Mouse (Mus musculus) cerebellum, adult 11 months (tissue): ENCODE measurements at regions not wholly inside any gene's neighbourhood (a gene's known extent, or its start where the extent isn't known, plus 50 kb on each side); places are given as distances from the start of the nearest gene placed in this dataset.

Experiments
- DNase-seq: peaks from one replicate; pipeline ENCODE4 v3.0.0; 2022

DNA sequence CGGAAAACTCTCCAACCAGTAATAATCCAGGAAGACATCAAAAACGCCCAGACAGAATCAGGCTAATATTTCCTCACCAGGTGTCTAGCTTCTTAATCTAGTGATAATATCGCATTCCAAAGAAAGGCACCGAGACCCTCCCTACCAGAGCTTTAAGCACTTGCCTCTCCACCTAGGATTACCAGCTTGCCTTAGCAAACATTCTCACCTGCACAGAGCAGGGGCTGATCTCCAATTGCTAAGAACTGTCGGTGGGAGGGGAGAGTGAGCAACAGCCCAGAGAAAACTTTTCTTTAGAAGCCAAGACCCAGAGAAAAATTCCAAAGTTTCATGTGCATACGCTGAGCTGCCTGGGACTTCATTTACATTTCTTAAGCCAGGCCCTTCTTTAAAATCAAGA lies 511.6 kb upstream of the Atp11b start:
- DNase-seq, result no peak

DNA sequence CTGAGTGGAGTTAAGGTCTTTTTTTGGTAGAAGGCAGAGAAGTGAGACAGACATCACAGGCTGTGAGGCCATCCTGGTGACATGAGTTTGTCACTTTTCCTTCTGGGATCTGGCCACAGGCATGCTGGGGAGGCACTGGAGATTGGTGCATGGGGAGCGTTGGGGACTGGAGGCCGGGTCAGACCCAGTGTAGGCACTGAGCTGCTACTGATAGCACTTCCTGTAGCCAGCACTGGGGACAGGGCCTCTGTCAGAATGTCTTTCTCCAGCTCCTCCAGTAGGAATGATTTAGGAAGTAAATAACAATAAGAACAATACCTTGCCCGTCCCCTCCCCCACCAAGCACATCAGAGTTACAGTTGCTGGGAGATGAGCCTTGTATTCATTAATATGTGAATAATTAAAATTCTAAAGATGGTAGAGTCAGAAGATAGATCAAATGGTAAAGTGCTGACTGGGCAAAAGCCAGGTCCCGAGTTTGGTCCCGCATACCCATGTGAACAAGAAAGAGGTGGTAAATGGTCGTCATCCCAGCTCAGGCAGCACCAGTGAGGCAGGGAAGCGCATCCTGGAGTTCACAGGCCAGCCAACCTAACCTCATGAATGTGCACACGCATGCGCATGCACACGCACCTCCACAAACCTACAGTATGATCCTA lies 510.9 kb upstream of the Atp11b start:
- DNase-seq, result no peak

DNA sequence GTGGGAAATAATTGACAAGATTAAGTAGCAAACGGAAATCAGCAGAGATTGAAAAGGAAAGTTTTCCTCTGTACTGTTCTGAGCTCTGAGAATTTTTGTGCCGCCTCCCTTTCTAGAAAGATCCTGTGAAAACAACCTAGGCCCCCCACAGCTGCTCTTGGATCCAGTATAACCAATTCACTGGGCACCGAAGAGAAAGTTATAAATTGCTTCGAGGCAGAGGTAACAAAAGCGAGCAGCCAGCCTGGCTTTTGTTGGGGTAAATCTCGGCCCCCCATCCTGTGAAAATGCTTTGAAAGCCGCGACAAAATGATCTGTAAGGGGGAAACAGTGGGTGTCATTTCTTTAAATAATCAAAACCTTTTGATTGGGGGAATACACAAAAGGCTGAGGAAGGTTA lies 508.9 kb upstream of the Atp11b start:
- DNase-seq, result no peak

DNA sequence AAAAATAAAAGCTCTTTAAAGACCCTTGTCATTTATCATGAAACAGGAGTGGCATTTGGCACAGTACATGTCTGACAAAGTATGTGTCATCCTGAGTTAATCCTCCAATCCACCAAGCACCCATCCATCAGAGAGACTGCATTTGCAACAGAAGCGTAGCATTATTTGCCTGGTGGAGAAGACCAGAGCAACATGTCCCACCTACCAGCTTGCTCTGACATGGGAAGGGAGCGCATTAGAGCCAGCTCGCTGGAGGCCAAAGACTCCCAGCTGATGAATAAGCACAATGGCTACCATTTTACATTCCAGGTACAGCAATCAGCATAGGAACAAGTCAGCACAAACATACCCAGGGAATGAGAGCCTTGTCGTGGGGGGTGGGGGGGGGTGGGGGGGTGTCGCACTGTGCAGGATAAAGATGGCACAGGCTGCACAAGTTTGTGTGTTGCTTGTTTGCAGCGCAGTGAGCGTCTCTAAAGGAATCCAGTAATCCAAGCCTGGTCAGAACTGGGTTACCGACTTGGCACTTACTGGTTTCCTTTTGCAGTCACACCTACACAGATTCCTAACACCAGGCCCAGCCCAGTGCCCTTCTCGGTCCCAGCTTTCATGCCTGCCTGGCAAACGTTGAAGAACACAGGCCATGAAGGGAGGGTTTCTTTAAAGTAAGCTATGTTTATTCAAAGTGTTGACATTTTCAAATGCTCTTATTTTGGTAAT lies 507.8 kb upstream of the Atp11b start:
- no peak for DNase-seq

DNA sequence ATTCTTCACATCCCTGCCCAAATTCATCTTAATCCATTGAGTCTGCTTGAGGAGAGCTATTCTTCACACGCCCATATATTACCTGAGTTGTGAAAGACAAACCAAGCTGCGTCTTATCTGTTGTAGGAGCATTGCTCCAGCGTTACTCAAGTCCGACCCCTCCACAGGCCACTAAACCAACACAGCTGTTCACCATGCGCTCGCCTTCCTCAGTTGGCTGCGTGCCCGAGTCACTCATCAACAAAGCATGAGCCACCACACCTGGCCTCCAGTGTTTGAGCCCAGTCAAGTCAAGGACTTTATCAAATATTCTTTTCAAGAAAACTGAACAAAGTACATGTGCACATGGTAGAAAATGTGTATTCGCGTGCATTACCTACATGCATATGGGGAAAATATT lies 504.7 kb upstream of the Atp11b start:
- DNase-seq, result no peak

DNA sequence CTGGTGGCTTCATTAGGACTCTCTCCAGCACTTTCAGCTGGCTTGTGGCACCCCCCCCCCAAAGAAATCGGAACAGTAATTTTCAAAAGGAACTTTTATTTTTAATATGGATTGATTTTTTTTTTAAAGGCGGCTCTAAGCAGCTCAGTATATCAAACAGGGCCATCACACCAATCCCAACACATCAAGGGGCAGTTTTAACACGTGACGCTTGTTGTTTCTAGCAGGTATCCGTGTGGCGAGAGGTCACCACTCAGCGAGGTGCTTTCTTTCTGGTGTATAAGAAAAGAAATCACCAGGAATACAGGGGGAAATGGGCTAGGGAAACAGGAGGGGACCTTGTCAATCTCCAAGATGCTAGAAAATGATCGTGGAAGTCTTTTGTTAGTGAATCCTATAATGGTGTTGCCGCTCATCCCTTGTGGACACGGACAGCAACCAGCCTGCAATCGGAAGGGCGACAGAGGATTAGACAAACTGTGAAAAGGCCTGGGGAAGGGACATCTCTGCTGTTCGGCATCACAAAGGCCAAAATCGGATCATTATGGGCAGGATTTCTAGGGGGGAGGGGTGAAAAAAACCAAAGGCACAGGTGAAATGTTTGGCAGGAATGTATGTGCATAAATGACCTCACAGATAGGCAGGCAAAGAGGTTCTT lies 503.7 kb upstream of the Atp11b start:
- no peak for DNase-seq

DNA sequence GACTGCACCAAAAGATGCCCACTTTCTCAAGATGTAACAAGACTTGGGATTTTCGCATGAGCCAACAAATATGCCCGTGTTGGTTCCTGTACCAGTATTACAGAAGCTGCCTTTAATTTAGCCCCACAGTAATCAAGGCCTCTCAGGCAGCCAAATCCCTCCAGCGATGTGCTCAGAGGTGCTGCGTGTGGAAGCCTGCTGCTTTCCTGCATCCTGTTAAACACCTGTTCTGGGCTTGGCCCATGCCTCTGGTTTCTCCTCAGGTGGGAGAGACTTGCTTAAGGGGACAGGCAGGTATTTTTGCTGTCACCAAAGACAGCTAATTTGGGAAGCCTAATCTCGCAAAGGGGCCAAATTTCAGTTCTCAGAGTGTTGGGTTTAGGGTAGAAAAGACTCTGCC lies 500.0 kb upstream of the Atp11b start:
- no peak for DNase-seq

DNA sequence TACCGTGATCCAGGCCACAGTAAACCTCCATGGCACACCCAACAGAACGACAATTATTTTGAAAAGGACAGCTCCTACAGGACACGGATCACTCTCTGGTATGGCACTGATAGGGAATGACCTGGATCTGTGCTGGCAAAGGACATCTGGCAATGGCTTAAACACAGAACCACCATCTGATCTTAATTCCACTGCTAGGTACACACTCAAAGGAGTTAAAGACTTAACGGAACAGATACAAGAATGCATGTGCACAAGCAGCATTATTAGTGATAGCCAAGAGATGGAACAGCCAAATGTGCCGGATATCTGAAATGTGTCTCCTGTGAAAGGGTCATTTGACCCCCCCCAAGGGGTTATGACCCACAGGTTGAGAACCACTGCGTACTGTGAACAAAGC lies 493.0 kb upstream of the Atp11b start:
- no peak for DNase-seq

DNA sequence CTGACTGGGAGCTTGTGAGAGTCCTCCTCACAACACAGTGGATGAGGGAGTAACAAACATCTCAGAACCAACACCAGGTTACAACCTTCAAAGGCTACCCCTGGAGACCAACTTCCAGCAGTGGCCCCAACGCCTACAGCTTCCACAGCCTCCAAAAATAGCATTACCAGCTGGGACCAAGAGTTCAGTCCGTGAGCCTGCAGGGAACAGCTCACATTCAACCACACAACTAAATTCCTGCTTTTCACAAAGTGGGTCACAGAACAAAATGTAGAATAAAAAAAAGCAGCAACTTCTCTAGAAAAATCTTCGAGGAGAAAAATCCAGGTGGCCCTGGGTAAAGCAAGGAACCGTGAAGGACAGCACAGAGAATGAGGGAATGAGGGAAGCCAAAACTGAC lies 485.0 kb upstream of the Atp11b start:
- no peak for DNase-seq

DNA sequence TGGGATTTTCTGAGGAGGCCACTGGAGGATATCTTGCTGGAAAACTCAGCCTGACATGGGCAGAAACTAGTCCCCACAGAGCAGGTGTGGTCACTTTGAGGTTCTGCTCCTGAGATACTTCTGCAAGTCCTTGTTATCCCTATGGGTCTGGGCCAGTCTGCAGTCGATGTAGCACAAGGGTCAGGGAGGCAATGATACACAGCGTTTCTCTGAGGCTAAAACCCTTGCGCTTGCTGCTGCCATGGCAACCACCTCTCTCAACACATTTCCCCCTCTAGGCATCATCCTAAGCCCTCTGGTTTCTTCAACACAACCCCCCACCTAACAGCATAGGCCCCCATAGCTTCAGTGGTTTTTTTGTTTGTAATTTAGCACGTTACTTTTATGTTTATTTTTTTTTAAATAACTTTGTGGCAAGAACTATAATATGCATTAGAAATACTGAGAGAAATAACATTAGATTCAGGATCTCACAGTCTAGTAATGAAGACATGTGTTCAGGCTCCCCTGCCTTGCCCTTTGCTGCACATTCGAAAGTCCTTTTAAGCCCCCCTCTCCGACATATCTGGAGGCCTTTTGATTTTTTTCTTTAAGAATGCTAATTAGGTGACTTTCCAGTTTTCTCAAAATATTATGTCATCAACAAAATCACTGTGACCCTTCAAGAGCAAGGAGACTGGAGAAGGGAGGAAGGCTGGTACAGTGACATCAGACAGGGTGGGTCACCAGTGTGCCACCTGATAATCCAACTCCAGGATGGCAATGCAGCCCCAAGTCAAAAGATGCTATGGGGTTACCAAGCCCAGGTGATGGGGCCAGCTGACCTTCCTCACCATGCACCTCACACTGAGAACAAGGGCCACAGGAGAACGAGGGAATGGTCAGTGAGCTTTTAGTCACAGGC lies 483.7 kb upstream of the Atp11b start:
- DNase-seq, result no peak

DNA sequence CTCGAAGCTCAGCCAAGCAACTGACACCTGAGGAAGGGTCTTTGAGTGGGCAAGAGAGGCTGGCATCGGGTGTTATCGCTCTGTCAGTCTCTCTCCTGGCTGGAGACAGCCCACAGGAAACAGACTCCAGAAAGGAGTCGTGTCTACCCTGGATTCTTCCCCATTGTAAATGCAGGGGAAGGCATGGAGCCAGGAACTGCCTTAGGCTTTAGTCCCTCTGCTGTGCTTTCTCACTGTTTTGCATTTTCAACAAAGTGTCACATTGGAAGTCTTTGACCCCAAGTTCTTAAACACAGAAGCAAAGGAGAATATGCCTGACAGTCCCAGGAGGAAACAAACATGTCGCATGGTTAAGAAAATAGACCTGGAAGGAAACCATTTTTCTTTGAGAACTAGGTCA lies 480.4 kb upstream of the Atp11b start:
- no peak for DNase-seq

DNA sequence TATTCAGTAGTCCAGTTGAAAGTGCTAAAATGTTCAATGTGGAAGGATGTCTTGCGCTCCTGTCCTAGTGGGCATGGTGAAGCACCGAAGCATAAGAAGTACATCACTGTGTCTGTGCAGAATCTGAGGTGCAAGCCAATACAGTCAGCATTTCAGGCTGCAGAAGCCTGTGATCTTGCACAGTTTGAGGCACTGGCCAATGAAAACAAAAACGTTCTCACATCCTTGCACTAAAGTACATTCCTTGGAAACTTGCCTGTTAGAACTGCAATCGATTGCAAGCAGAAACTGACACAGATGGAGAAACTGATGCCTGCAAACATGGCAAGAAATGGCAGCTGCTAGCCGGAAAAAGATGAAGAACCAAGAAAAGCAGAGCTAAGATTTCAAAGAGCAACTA lies 472.9 kb upstream of the Atp11b start:
- no peak for DNase-seq

DNA sequence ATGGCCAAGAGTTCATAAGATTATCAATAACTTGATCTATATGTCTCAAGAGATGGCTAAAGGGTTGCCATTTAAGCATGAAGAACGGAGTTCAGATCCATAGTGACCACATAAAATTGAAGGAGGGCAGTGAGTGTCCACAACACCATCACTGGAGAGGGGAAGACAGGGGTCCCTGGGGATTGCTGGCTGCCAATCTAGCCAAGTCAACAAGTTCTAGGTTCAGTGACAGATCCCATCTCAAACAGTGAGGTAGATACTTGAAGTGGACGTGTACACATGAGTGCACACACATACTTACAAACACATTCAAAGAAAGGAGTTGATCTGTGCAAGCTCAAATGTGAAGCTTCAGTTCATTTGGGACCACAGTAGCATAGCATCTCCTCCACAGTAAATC lies 471.8 kb upstream of the Atp11b start:
- DNase-seq, result no peak

DNA sequence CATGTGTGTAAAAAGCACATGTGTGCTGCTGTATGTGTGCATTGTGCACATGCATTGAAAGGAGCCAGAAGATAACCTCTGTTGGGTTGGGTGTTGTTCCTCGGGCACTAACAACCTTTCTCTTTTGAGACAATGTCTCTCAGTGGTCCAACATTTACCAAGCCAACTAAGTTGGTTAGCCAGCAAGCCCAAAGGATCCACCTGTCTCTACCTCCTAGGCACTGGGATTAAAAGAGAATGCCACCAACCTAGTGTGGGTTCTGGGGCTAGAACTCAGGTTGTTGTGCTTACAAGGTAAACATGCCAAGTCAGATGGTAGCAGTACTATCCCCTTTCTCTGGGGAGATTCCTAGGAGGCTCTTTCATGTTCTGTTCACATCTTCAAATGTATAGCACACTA lies 459.1 kb upstream of the Atp11b start:
- DNase-seq, result no peak

DNA sequence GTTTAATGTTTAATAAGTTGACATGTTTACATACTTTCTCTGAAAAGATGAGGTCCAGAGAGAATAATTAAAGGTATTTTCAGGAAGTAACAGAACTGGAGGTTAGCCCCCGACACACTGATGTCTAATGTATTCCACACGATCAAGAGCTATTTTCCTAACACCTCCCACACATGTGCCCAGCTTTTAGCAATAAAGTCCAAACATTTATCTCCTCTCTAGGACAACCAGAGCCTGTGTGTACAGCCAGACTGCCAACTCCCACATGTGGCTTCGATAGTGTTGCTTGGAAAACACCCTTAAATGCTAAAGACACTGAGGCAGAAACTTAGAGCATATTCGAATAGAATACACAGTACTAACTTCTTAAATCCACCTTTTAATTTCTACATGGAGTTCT lies 458.2 kb upstream of the Atp11b start:
- no peak for DNase-seq

DNA sequence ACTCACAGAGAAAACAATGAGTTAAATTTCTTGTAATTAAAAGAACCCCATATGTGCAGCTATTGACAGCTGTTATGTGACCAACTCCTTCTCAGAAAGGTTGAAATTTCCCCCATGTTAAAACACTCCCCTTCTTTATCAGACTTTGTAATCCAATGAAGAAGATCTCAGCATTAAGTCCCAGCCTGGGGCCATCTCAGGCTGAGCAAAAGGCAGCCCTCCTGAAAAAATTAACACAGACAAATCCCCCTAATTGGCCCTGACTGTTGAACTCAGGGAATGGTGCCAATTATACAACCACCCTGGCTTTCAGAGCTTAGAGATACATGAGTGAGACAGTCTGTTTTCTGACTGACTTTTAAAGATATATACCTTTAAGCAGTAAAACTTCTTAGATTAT lies 454.9 kb upstream of the Atp11b start:
- no peak for DNase-seq

DNA sequence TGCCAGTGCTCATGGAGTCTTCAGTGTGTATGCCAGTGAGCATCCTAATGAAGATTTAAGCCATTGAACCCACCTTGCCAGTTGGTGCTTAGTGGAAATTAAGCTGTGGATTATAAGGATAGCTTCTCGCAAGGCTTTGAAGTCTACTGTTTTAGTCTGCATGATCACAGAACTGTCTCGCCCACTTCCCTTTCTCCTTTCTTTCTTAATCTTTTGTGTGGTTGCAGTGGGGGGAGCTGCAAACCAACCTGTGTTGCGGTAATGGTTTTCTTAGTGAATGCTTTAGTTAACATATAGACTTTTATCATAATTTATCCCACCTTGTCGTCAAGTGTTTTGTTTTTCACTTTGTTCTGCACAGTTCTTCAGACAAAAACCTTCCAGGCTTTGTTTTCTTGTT lies 447.9 kb upstream of the Atp11b start:
- DNase-seq, result no peak

DNA sequence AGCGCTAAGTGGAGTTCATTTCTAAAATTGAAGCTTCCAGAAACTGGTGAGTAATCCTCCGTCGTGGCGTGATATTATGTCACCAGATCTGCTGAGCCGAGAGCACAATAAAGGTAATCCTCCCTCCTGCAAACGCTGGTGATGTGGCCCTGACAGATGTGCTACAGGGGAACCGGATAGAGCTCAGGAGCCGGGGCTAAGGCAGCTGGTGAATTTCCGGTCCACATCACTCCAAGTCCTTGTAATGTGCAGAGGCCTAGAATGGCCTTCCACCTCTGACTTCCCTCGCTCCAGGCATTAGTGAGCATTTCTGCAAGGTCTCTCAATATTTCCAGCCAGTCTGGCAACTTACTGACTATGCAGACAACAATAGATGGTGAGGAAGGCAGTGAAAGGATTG lies 439.7 kb upstream of the Atp11b start:
- DNase-seq, result no peak

DNA sequence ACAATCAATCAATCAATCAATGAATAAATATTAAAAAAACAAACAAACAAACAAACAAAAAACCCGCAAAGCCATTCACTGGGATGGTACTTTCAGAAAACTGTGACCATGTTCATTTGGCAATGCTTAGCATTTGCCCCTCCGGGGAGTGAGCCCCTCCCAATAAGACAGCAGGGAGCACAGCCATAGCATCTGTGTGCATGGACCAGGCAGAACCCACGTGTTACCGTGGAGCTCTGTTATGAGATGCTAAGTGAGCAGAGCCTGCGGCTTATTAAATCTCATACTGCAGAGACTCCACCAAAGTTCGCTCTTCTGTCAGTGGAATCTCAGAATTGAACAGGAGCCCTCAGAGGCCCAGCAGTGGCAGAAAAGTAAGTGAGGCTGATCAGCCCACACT lies 438.7 kb upstream of the Atp11b start:
- DNase-seq, result no peak

DNA sequence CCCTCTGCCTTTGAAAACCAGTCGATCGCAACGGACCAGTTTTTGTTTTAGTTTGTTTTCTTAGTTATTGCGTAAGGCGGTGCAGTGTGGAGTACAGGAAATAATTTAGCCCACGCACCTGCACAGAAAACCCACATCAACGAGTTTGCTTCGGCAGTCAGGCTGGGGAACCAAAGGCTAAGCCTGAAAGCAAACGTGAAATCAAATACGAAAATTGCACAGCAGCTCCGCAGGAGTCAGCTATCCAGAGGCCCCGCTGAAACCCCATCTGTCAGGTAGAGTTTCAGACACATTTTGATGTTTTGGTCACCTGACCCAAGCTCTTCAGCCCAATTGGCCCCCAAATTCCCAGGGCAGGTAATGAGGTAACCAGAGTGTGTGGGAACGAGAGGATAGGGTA lies 435.6 kb upstream of the Atp11b start:
- no peak for DNase-seq

DNA sequence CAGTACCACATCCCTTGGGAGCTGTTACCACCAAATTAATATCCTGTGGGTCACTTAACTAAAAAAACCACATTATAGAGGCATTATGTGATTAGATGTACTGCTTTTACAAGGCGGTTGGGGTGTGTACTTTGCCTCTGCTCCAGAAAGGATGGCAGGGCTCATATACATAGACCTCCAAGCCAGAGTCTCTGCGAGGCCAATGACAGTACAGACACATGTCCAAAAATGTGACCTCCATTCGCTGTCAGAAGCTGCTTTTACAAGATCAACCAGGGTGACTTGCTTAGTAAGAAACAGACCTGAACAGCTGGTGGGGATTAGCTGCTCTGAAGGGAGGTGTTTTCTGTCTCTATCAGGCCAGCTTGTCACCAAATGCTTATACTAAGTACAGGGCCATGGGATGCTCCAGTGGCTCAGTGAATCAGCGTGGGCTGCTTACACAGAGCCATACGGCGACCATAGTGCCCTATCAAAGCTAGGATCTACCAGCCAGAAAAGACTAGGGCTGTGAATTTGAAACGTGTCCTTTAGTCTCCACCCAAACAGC lies 433.0 kb upstream of the Atp11b start:
- DNase-seq, result no peak

DNA sequence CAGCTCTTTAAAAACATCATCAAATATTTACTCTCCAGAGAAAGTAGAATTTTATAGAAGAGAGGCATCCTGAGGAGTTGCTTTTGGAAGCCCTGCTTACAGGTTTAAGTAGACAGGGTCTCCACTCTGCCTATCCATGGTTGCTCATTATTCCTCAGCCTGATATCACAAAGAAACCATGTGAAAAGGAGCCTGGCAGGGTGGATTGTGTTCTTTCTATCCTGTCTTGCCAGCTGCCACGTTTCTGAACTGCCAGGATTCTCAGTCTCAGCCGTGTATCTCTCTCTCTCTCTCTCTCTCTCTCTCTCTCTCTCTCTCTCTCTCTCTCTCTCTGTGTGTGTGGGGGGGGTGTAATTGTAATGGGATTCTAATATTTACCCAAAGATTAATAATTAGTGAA lies 431.9 kb upstream of the Atp11b start:
- no peak for DNase-seq

DNA sequence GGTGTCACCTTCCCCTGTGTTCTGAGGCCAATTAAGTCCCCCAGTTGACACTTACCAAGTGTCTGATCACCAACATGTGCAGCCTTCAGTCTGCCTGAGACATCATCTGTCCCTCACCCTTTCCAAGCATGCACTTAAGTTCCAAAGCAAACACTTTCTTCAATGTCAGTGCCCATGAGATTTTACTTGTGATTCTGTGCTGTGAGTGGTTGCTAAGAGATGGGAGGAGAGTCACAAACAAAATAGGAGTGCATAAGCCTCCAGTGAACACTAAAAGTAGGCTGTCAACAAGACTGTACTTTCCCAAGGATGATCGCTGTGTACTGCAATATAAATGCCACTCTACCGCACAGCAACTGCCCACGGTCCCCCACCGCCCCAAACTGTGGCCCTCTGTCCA lies 431.0 kb upstream of the Atp11b start:
- no peak for DNase-seq
